Mouse (Mus musculus) intestine, postnatal 0 days (tissue): ENCODE measurements around the gene N4bp3. TPM values are rescaled to one million over a fixed set of nuclear protein-coding genes. Genes with fewer than 3 reads are reported as not detected.
"Not testable (repeated sequence)": the region's sequence is repeated elsewhere in the genome, so short reads cannot be mapped to it uniquely, and the experiment has no call there.

Experiments
- ATAC-seq: fragments of 200-750 bp; cut with Nextera tagmentation; 2 replicates; pipeline ENCODE4 v1.8.0; 2017; ENCODE audit warnings: mild to moderate bottlenecking, moderate TSS enrichment, moderate library complexity
- H3K27ac ChIP-seq: fragments of 300-500 bp; sonication (generic); 2 replicates; pipeline ENCODE4 v1.5.1; 2014; ENCODE audit warnings: mild to moderate bottlenecking, low read depth, low read length, moderate library complexity
- H3K27me3 ChIP-seq: fragments of 300-500 bp; sonication (generic); replicated peaks from 2 replicates; pipeline ENCODE4 v1.6.1; 2014; ENCODE audit warnings: low read length, mixed read lengths; ENCODE audit not compliant: control insufficient read depth, insufficient read depth
- H3K36me3 ChIP-seq: fragments of 300-500 bp; sonication (generic); 2 replicates; pipeline ENCODE4 v1.6.1; 2014; ENCODE audit warnings: mild to moderate bottlenecking, moderate library complexity; ENCODE audit not compliant: control insufficient read depth, insufficient read depth
- H3K4me1 ChIP-seq: fragments of 300-500 bp; sonication (generic); replicated peaks from 2 replicates; pipeline ENCODE4 v1.6.1; 2014; ENCODE audit warnings: antibody characterized with exemption, low read length, mixed read lengths; ENCODE audit not compliant: control insufficient read depth, insufficient read depth
- H3K4me2 ChIP-seq: fragments of 300-500 bp; sonication (generic); replicated peaks from 2 replicates; pipeline ENCODE4 v1.6.1; 2014; ENCODE audit warnings: low read depth, mild to moderate bottlenecking, moderate library complexity
- H3K4me3 ChIP-seq: fragments of 300-500 bp; sonication (generic); 2 replicates; pipeline ENCODE4 v1.5.1; 2014; ENCODE audit warnings: low read depth, low read length
- H3K9ac ChIP-seq: fragments of 300-500 bp; sonication (generic); 2 replicates; pipeline ENCODE4 v1.6.1; 2014; ENCODE audit warnings: mild to moderate bottlenecking, low read depth, low read length
- H3K9me3 ChIP-seq: fragments of 300-500 bp; sonication (generic); 2 replicates; pipeline ENCODE4 v1.6.1; 2016; ENCODE audit warnings: mixed run types; ENCODE audit not compliant: control insufficient read depth
- CTCF ChIP-seq: sonication (generic); IDR thresholded peaks from 2 replicates; pipeline ENCODE4 v1.5.1; 2016; ENCODE audit warnings: low read depth, mild to moderate bottlenecking, control low read depth, antibody characterized with exemption, moderate library complexity
- WGBS: fragments of 180-500 bp; shearing (Covaris S2); extraction: QIAGEN DNeasy Blood & Tissue Kit; methylation state at CpG from one replicate; pipeline ENCODE4 v1.1.7; 2014; 5-methylcytosine and 5-hydroxymethylcytosine counted together
- polyA plus RNA-seq: library from polyadenylated mRNA; unstranded; fragments of >200 nt; fragmentation: Nextera tagmentation; extraction: Ambion mirVana; gene quantifications from 2 replicates; pipeline ENCODE4 v1.2.1, GENCODE M21; 2015

The N4bp3 gene
- polyA plus RNA-seq, 1 experiment from 2014 or later: 8.8 TPM

DNA sequence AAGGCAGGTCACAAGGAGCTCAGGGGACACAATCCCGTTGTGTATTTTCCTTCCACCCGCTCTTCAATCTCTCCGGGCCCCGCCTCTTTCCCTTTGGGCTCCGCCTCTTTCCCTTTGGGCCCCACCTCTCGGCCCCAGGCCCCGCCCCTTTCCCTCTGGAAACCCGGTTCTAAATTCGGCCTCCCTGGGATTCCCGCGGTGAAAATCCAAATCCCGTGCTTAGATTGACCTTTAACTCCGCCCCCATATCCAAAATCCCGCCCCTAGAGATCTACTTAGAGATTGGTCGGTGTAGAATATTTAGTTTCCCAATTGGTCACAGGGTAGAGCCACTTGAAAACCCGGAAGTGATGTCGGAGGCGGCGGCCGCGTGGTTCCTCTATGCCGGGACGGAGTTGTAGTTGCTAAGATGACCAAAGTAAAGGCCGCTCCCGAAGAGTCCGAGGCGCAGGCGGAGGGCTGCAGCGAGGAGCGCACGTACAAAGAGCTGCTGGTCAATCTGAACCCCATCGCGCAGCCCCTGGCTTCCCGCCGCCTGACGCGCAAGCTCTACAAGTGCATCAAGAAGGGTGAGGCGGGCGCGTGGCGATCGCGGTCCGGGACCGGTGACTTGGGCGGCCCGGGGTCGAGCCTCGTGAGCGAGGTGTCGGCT, 31.1 kb downstream of the N4bp3 start, which contains the start of gene Nhp2:
Gene Nhp2, plus strand, starts transcription at position 327 of the 652 bp plus-strand sequence.
- no peaks in the 10 kb centered on the region for H3K9me3 ChIP-seq
- no peaks in the 10 kb centered on the region for H3K27me3 ChIP-seq
- H3K4me1 ChIP-seq: peaks cover 3% of the 10 kb centered on the region; the same call in 1 of the 2 replicates
- peak within 1 kb of the TSS; percentile 85 for H3K4me2 ChIP-seq
- TF ChIP-seq CTCF: 0 out of 2 replicates have a peak, but pooled peaks have one; percentile 2
- WGBS: under 1% methylated on average over 51 of the region's 51 CpGs
- H3K4me3 ChIP-seq: peak within 1 kb of the TSS; percentile 70
- H3K9ac ChIP-seq: peak within 1 kb of the TSS; percentile 66
- peaks cover 22% of the 10 kb centered on the region for H3K36me3 ChIP-seq
- peak within 1 kb of the TSS; percentile 68 for H3K27ac ChIP-seq
- ATAC-seq: peak; percentile 86

- no peak for TF ChIP-seq CTCF
- Histone ChIP-seq H3K4me2 (peak overlapping the region; percentile 85), H3K4me1 (peaks cover 3% of the 10 kb centered on the region; the same call in 1 of the 2 replicates), H3K9ac (0 out of 2 replicates have a peak overlapping the region, but pooled peaks have one; percentile 22), H3K27ac (peak overlapping the region; percentile 67; the same call in 1 of the 2 replicates), H3K36me3 (peaks cover 16% of the 10 kb centered on the region), H3K9me3 (no peaks in the 10 kb centered on the region), H3K27me3 (no peaks in the 10 kb centered on the region), H3K4me3 (peak overlapping the region; percentile 28)
- 44% methylated on average over 8 of the region's 8 CpGs for WGBS
- ATAC-seq: peak; percentile 44
These were observed 31.7 kb downstream of the N4bp3 start for GRCm38 (mm10) chr11:51618894-51619408.

- peaks cover 3% of the 10 kb centered on the region; the same call in 1 of the 2 replicates for H3K4me1 ChIP-seq
- TF ChIP-seq CTCF: peak; percentile 90
- 1% methylated on average over 4 of the region's 4 CpGs for WGBS
- no peak for ATAC-seq
- H3K27ac ChIP-seq: no peak overlapping the region
- H3K4me3 ChIP-seq: no peak overlapping the region
- peaks cover 4% of the 10 kb centered on the region for H3K36me3 ChIP-seq
- H3K9ac ChIP-seq: no peak overlapping the region
- no peak overlapping the region for H3K4me2 ChIP-seq
- no peaks in the 10 kb centered on the region for H3K9me3 ChIP-seq
- no peaks in the 10 kb centered on the region for H3K27me3 ChIP-seq
These were observed 32.9 kb downstream of the N4bp3 start for GRCm38 (mm10) chr11:51617693-51618092.

- H3K9me3 ChIP-seq, ATAC-seq, H3K36me3 ChIP-seq, H3K27me3 ChIP-seq, H3K4me1 ChIP-seq: not testable (repeated sequence)
- H3K9ac ChIP-seq: peak overlapping the region; percentile 53; the same call in 1 of the 2 replicates
- 79% methylated on average over 7 of the region's 7 CpGs for WGBS
- 0 out of 2 replicates have a peak overlapping the region, but pooled peaks have one; percentile 91 for H3K27ac ChIP-seq
- H3K4me3 ChIP-seq: peak overlapping the region; percentile 32
- H3K4me2 ChIP-seq: peak overlapping the region; percentile 70
These were observed 34.5 kb downstream of the N4bp3 start for GRCm38 (mm10) chr11:51616113-51616512.

DNA sequence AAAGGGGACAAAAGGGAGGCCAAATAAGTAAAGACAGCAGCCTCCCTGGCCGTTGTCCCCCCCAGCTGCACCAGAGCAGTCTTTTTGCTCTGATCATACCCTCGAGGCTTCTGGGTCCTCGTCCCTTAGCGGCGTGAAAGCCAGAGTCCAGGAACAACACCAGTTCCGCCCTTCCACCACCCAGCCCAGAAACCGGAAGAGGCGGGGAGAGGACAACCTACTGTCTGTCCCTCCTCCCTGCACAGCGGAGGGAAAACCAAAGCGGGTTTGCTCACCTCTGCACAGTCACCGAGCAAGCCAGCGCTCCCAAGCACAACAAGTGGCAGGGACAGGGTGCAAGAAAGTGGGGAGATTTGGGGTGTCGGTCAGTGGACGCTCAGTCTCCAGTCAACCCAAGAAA, 35.0 kb downstream of the N4bp3 start:
- under 1% methylated on average over 14 of the region's 14 CpGs for WGBS
- H3K9ac ChIP-seq: peak overlapping the region; percentile 53
- no peaks in the 10 kb centered on the region for H3K27me3 ChIP-seq
- peaks cover 3% of the 10 kb centered on the region; the same call in 1 of the 2 replicates for H3K4me1 ChIP-seq
- peak overlapping the region; percentile 70 for H3K4me2 ChIP-seq
- H3K9me3 ChIP-seq: no peaks in the 10 kb centered on the region
- peak; percentile 70 for ATAC-seq
- peak; percentile 22; the same call in 1 of the 2 replicates for TF ChIP-seq CTCF
- H3K27ac ChIP-seq: peak overlapping the region; percentile 91
- H3K36me3 ChIP-seq: no peaks in the 10 kb centered on the region
- peak overlapping the region; percentile 32 for H3K4me3 ChIP-seq

DNA sequence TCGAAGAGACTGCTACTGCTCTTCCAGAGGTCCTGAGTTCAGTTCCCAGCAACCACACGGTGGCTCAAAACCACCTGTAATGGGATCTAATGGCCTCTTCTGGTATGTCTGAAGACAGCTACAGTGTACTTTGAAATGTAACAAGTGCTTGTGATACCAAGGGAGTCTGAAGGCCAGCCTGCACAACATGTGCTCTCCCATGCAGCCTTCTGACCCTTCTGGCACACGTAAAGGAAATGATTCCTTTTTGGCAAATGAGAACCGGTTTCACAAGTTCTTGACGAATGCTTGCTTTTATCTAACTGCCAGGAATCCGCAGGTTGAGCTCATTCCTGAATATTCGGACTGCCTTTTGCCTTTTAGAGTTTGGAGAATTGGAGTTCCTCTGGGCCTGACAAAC, 35.5 kb downstream of the N4bp3 start:
- Histone ChIP-seq H3K27ac (peak overlapping the region; percentile 91), H3K27me3 (no peaks in the 10 kb centered on the region)
- peak; percentile 58 for ATAC-seq

More for the DNA sequence above, 35.5 kb downstream of the N4bp3 start:
- H3K36me3 ChIP-seq: no peaks in the 10 kb centered on the region
- peaks cover 3% of the 10 kb centered on the region; the same call in 1 of the 2 replicates for H3K4me1 ChIP-seq
- H3K9me3 ChIP-seq: no peaks in the 10 kb centered on the region
- TF ChIP-seq CTCF: no peak
- H3K4me3 ChIP-seq: peak overlapping the region; percentile 32
- 9% methylated on average over 7 of the region's 7 CpGs for WGBS
- H3K4me2 ChIP-seq: peak overlapping the region; percentile 70
- peak overlapping the region; percentile 53 for H3K9ac ChIP-seq
